Mouse (Mus musculus) forebrain, embryonic 15.5 days (tissue): ENCODE measurements around the gene Auts2. TPM values are rescaled to one million over a fixed set of nuclear protein-coding genes. Genes with fewer than 3 reads are reported as not detected.
"Not testable (repeated sequence)": the region's sequence is repeated elsewhere in the genome, so short reads cannot be mapped to it uniquely, and the experiment has no call there.

Source experiments
- ATAC-seq: fragments of 200-750 bp; cut with Nextera tagmentation; replicated peaks from 2 replicates; pipeline ENCODE4 v1.8.0; 2017; ENCODE audit warnings: mild to moderate bottlenecking, moderate TSS enrichment, moderate library complexity
- H3K27ac ChIP-seq: fragments of 300-500 bp; sonication (generic); replicated peaks from 2 replicates; pipeline ENCODE4 v1.5.1; 2015; ENCODE audit warnings: mild to moderate bottlenecking, inconsistent platforms
- H3K27me3 ChIP-seq: fragments of 300-500 bp; sonication (generic); 2 replicates; pipeline ENCODE4 v1.6.1; 2015; ENCODE audit warnings: inconsistent platforms
- H3K36me3 ChIP-seq: fragments of 300-500 bp; sonication (generic); 2 replicates; pipeline ENCODE4 v1.6.1; 2015; ENCODE audit warnings: mild to moderate bottlenecking, inconsistent platforms
- H3K4me1 ChIP-seq: fragments of 300-500 bp; sonication (generic); 2 replicates; pipeline ENCODE4 v1.6.1; 2015; ENCODE audit warnings: inconsistent platforms
- H3K4me2 ChIP-seq: fragments of 300-500 bp; sonication (generic); replicated peaks from 2 replicates; pipeline ENCODE4 v1.6.1; 2015; ENCODE audit warnings: mild to moderate bottlenecking, inconsistent platforms
- H3K4me3 ChIP-seq: fragments of 300-500 bp; sonication (generic); 2 replicates; pipeline ENCODE4 v1.5.1; 2015; ENCODE audit warnings: mild to moderate bottlenecking, inconsistent platforms
- H3K9ac ChIP-seq: fragments of 300-500 bp; sonication (generic); replicated peaks from 2 replicates; pipeline ENCODE4 v1.6.1; 2015; ENCODE audit warnings: mild to moderate bottlenecking, inconsistent platforms
- H3K9me3 ChIP-seq: fragments of 300-500 bp; sonication (generic); 2 replicates; pipeline ENCODE4 v1.6.1; 2016; ENCODE audit warnings: inconsistent platforms
- WGBS: fragments of 180-500 bp; shearing (Covaris S2); methylation state at CpG from one replicate; pipeline ENCODE4 v1.1.7; 2015; ENCODE audit warnings: mixed read lengths; 5-methylcytosine and 5-hydroxymethylcytosine counted together
- polyA plus RNA-seq: library from polyadenylated mRNA; unstranded; fragments of >200 nt; fragmentation: Nextera tagmentation; extraction: Ambion mirVana; gene quantifications from 2 replicates; pipeline ENCODE4 v1.2.1, GENCODE M21; 2015

The Auts2 gene
- polyA plus RNA-seq = 94.3 and 105 TPM in 2 replicates

- WGBS = under 1% methylated on average over 86 of the region's 105 CpGs
- no peaks in the 10 kb centered on the region for H3K36me3 ChIP-seq
- peak within 1 kb of the TSS; percentile 98 for H3K9ac ChIP-seq
- peak within 1 kb of the TSS; percentile 92 for H3K4me2 ChIP-seq
- no peaks in the 10 kb centered on the region for H3K27me3 ChIP-seq
- peak within 1 kb of the TSS; percentile 82 for H3K4me3 ChIP-seq
- H3K4me1 ChIP-seq = peaks cover 43% of the 10 kb centered on the region
- peak within 1 kb of the TSS; percentile 93 for H3K27ac ChIP-seq
- H3K9me3 ChIP-seq = no peaks in the 10 kb centered on the region
- peak; percentile 90 for ATAC-seq
Measured at GRCm38 (mm10) chr5:132543118-132544071, at the start of gene Auts2. Gene Auts2, minus strand, starts transcription at chr5:132543344.

GRCm38 (mm10) chr5:132591721-132592695 is 48.9 kb upstream of the Auts2 start:
- Histone ChIP-seq H3K36me3 (no peaks in the 10 kb centered on the region), H3K4me2 (no peak overlapping the region), H3K27ac (no peak overlapping the region), H3K9me3 (no peaks in the 10 kb centered on the region), H3K27me3 (no peaks in the 10 kb centered on the region), H3K9ac (no peak overlapping the region), H3K4me3 (no peak overlapping the region), H3K4me1 (no peaks in the 10 kb centered on the region)
- WGBS = 52% methylated on average over 24 of the region's 24 CpGs
- no peak for ATAC-seq

- peaks cover 5% of the 10 kb centered on the region for H3K4me1 ChIP-seq
- no peak; the same call in 1 of the 2 replicates for ATAC-seq
Measured at GRCm38 (mm10) chr5:132579774-132580173, 36.6 kb upstream of the Auts2 start.

GRCm38 (mm10) chr5:132560771-132561170 is 17.6 kb upstream of the Auts2 start:
- 62% methylated on average over 6 of the region's 6 CpGs for WGBS
- H3K9ac ChIP-seq, H3K4me1 ChIP-seq, H3K9me3 ChIP-seq, H3K4me3 ChIP-seq, H3K36me3 ChIP-seq, H3K4me2 ChIP-seq, H3K27me3 ChIP-seq, H3K27ac ChIP-seq, ATAC-seq: not testable (repeated sequence)

More at GRCm38 (mm10) chr5:132579774-132580173, 36.6 kb upstream of the Auts2 start:
- Histone ChIP-seq H3K9me3 (no peaks in the 10 kb centered on the region), H3K4me3 (no peak overlapping the region), H3K27ac (no peak overlapping the region), H3K4me2 (no peak overlapping the region), H3K36me3 (no peaks in the 10 kb centered on the region), H3K27me3 (no peaks in the 10 kb centered on the region), H3K9ac (no peak overlapping the region)
- 12% methylated on average over 7 of the region's 7 CpGs for WGBS

GRCm38 (mm10) chr5:132545761-132546160 is 2.6 kb upstream of the Auts2 start:
- Histone ChIP-seq H3K27ac (no peak overlapping the region), H3K36me3 (no peaks in the 10 kb centered on the region), H3K9me3 (no peaks in the 10 kb centered on the region), H3K9ac (no peak overlapping the region), H3K4me3 (no peak overlapping the region), H3K27me3 (no peaks in the 10 kb centered on the region), H3K4me2 (no peak overlapping the region), H3K4me1 (peaks cover 24% of the 10 kb centered on the region)
- WGBS = 54% methylated on average over 1 of the region's 1 CpGs
- ATAC-seq = no peak

- H3K4me2 ChIP-seq = peak overlapping the region; percentile 92
- peak overlapping the region; percentile 82 for H3K4me3 ChIP-seq
- ATAC-seq = 0 out of 2 replicates have a peak, but pooled peaks have one; percentile 0
- peak overlapping the region; percentile 93 for H3K27ac ChIP-seq
- H3K36me3 ChIP-seq = no peaks in the 10 kb centered on the region
- no peaks in the 10 kb centered on the region for H3K27me3 ChIP-seq
- H3K9me3 ChIP-seq = no peaks in the 10 kb centered on the region
- H3K4me1 ChIP-seq = peaks cover 35% of the 10 kb centered on the region
- WGBS = 1% methylated on average over 26 of the region's 26 CpGs
- peak overlapping the region; percentile 98; the same call in 1 of the 2 replicates for H3K9ac ChIP-seq
Measured at GRCm38 (mm10) chr5:132544176-132544995, 1.2 kb upstream of the Auts2 start.

GRCm38 (mm10) chr5:132542381-132543020 is 643 bp downstream of the Auts2 start:
- Histone ChIP-seq H3K9ac (peak overlapping the region; percentile 98), H3K9me3 (no peaks in the 10 kb centered on the region), H3K27me3 (no peaks in the 10 kb centered on the region), H3K27ac (peak overlapping the region; percentile 93), H3K4me1 (peaks cover 51% of the 10 kb centered on the region), H3K36me3 (no peaks in the 10 kb centered on the region), H3K4me3 (peak overlapping the region; percentile 82), H3K4me2 (peak overlapping the region; percentile 92)
- peak; percentile 42 for ATAC-seq
- WGBS = under 1% methylated on average over 28 of the region's 28 CpGs

GRCm38 (mm10) chr5:132541951-132542350 is 1.2 kb downstream of the Auts2 start:
- peak overlapping the region; percentile 93 for H3K27ac ChIP-seq
- no peaks in the 10 kb centered on the region for H3K36me3 ChIP-seq
- no peaks in the 10 kb centered on the region for H3K27me3 ChIP-seq
- H3K4me2 ChIP-seq = peak overlapping the region; percentile 92
- no peaks in the 10 kb centered on the region for H3K9me3 ChIP-seq
- H3K9ac ChIP-seq = peak overlapping the region; percentile 98
- ATAC-seq = no peak
- under 1% methylated on average over 17 of the region's 21 CpGs for WGBS
- H3K4me3 ChIP-seq = peak overlapping the region; percentile 82
- H3K4me1 ChIP-seq = peaks cover 55% of the 10 kb centered on the region

GRCm38 (mm10) chr5:132541371-132541931 is 1.7 kb downstream of the Auts2 start:
- ATAC-seq = no peak

GRCm38 (mm10) chr5:132540841-132541311 is 2.3 kb downstream of the Auts2 start:
- Histone ChIP-seq H3K9ac (peak overlapping the region; percentile 98), H3K4me2 (peak overlapping the region; percentile 92), H3K4me3 (peak overlapping the region; percentile 82), H3K27ac (peak overlapping the region; percentile 93), H3K9me3 (no peaks in the 10 kb centered on the region), H3K27me3 (no peaks in the 10 kb centered on the region), H3K36me3 (no peaks in the 10 kb centered on the region), H3K4me1 (peaks cover 62% of the 10 kb centered on the region)
- 0% methylated on average over 6 of the region's 7 CpGs for WGBS
- ATAC-seq = no peak

More at GRCm38 (mm10) chr5:132541371-132541931, 1.7 kb downstream of the Auts2 start:
- under 1% methylated on average over 46 of the region's 46 CpGs for WGBS
- Histone ChIP-seq H3K4me1 (peaks cover 59% of the 10 kb centered on the region), H3K27ac (peak overlapping the region; percentile 93), H3K9ac (peak overlapping the region; percentile 98), H3K9me3 (no peaks in the 10 kb centered on the region), H3K4me2 (peak overlapping the region; percentile 92), H3K27me3 (no peaks in the 10 kb centered on the region), H3K36me3 (no peaks in the 10 kb centered on the region), H3K4me3 (peak overlapping the region; percentile 82)
